Mouse (Mus musculus) adipocyte (in vitro differentiated cells): ENCODE measurements at regions not wholly inside any gene's neighbourhood (a gene's known extent, or its start where the extent isn't known, plus 50 kb on each side); places are given as distances from the start of the nearest gene placed in this dataset.

Source experiments
- DNase-seq: peaks from one replicate; pipeline ENCODE4 v3.0.0-alpha.2; 2016; ENCODE audit warnings: low spot score

DNA sequence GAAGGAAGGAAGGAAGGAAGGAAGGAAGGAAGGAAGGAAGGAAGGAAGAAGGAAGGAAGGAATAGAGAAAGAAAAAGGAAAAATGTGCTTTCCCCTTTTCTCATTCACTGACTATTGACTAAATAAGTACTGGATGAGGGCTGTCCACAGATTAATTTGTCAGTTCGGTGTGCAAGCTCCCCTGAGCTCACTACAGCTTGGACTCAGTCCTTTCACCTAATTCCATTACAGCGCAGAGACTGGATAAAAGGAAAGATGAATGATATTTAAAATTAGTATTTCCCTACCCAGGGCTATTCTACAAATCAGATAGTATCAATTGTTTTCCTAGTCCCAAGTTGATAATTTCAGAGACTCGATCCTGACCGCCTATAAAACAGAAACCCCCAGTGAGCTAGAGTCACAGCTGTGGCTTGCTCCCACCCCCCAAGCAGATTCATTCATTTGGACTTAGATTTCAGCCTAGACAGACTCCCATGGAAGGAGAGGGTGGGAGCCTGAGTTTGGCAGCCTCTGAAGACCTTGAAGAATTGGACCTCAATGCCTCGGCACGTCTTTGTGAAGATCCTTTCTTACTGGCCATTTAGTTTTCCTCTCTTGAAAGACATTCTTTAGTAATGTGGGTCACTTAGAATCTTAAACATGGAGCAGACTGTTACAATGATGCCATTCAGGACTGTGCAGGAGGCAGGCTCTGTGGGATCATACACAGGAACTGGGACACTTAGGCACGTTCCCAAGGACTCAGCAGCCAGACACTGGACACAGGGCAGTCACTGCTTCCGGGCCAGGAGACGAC, 179.2 kb upstream of the Pabpc6 start:
- DNase-seq, result no peak

DNA sequence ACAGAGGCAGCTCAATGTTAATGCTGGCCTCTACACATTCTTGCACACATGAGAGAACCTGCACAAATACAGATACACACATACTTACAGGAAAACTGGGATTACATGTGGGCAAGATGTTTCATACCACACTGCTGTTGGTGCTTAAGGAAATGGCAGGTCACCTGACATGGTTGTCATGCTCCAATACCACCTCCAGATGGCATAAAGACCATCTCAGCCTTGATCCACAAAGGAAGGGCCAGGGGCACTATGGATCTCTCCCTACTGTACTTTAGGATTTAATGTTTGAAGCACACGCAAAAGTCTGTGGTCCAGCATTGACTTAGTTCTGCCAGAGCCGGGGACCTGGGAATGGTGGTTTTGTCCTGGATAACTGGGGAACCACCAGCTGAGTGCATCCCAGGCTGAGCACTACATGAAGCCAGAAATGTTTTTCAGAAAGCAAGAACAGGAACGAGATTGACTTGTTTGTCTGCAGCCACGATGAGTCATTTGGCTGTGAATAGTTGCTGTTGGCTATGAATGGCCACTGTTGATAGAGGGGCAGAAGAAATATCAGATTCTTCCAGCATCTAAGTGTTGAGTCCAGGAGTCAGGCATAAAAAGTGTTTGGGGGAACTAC, 176.0 kb upstream of the Pabpc6 start:
- no peak for DNase-seq

DNA sequence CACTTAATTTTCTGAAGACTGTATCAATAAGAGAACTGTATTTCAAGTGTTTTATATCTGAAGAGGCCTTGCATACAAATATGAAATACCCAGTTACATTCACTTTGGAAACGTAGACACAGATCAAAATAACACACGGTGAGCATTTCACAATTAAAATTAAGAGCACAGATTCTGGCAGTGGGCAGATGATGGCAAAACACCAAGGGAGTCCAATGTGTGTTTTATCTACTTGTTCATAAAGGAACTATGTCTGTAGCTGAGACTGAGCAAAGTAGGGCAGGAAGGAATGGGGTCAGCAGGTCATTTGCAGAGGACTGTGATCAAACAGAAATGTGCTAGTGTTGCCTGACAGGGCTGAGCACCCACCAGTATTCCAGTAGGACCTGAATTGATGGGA, 171.6 kb upstream of the Pabpc6 start:
- DNase-seq, result no peak

DNA sequence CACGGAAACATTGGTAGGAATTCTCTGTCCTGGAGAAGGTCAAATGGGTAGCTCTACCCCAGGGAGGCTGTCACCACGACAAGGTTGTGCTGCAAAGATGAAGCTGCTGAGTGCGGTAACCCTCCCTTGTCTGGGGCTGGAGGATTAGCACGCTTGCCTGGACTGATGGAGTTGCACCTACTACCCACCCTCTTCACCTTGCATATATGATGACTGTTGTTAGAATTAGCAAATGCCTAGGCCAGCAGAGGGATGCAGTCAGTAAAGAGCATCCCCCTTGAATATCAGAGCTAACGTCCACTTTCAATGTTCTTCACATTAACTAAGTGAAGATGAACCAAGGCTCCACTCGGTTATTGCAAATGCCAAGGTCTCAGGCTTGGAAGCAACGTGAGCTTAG, 169.7 kb upstream of the Pabpc6 start:
- no peak for DNase-seq

DNA sequence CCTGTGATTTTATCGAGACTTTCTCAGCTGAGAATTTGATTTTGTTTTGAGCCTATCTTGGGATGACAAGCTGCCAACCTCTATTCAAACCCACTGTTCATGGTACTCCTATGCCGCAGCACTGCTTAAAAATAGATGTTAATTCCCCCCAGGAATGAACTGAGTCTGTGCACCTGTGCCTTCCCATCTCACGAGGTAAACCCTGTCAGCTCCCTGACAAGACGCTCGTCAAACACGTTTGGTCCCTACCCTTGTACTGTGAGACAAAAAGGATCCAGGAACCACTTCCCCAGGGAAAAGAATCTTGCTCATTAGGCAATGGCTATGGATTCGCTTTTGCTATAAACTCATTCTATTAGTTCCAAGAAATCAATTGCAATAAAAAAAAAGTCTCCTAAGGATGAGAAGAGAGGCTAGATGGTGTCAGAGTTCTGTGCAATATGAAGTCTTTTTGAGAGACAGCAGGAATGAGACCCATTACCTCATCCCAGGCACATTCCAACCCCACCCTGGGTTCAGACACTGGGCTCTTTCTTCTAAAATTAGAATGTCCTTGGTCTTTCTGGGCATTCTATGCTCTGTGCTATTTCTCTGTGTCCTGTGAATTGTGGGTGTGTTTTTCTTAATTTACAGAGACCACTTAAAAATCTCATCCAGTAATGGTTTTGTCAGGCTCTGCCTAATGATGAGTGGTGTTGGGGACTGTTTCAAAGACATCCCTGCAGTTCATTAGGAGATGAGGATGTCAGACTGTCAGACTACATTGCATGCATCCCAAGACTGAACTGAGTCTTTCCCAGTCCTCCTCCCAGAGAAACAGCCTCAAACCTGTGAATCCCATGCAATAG, 167.7 kb upstream of the Pabpc6 start:
- DNase-seq, result no peak

DNA sequence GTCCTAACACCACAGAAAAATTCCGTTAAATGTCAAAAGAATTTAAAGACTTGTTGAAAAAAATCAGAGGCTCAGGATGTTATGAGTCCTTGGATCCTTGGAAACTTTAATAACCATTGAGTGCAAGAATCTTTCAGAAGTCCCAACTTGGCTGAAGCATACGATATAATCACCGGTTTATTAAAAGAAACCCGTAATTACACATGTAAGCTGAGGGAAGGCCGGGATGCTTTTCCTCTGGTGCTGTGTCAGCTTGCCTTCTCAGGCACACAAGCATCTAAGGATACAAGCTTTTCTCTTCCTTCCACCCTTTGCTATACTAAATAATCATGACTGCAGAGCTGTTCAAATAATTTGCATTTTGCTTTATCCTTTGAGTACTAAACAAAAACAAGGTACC, 160.4 kb upstream of the Pabpc6 start:
- no peak for DNase-seq

DNA sequence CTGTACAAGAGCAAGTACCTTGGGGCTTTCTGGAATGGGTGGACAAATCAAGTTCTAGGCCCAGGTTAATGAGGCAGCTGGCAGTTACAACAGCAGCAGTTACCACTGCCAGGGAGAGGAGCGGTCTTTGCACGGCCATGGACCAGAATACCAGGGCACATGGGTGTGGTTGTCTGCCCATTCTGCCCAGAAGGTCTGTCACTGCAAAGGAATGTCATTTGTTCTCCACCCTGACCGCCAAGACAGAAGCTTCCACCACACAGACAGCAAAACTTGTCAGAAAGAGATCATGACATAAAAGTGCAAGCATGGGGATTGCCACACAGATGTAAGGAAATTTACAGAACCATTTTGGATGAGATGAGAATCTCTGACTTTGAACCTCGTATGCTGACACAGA, 151.8 kb upstream of the Pabpc6 start:
- no peak for DNase-seq

DNA sequence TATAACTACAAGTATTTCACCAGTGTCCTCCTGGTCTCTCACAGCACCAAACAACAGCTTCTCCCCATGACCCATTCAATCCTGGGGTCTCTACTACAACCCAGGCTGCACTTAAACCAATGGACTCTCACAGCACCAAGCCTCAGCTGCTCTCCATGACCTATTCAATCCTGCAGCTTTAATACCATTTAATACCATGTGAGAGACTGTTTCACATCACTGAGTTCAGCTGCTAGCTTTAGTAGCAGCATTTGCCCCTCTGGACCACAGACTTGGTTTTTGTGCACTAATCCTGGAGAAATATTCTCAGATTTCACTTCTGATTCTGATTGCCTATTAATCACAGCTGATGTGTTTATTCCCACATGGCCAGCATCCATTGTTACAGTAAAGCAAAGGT, 147.5 kb upstream of the Pabpc6 start:
- DNase-seq, result no peak

DNA sequence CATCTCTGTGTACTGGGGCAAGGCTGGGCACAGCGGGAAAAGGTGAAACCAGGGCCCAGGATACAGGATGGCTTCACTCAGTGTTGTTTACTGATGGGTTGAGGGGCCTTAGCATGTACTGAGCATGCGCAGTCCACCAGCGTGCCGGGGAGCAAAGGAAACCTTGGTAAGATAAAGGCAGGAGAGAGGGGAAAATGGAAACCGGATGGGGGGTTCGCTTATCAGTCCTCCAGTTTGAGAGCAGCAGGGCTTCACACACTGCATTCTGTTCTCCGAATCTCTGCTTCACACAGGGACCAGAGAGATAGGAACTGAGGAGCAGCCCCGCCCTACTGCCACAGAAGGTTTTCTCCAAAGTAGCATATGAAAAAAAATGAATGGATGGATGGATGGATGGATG, 127.6 kb upstream of the Pabpc6 start:
- DNase-seq, result no peak

DNA sequence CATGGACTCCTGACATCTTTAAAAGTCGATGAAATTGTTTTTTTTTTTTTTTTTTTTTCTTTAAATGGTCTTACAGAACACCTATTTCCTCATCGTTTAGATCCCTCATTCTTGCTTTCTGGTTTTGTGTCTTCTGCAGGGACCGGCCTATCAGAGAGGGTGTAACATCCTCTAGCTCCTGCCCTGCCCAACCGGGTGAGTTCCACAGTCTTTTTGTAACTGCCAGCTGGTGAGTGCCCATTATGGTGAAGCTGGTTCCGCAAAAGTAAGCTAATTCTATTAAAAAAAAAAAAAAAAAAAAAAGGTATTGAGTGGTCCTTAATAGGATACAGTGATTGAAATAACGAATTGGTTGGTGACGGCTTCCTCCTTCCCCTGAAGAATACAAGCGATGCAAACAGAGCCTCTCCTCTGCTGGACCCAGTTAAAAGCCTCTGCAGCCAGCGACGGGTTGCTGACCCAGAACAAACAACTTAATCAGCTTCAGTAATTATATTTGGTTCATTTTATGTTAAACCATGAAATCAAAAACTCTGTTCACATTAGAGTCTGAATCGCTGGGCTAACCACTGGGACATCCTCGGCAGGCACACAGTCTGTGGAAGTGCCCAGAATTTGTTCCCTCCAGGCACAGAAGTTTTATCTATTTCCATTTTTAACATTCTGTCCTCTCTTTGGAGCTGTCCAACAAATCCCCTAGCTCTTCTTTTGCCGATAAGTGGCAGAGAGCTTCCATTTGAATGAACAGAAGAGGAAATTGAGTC, 126.9 kb upstream of the Pabpc6 start:
- no peak for DNase-seq

DNA sequence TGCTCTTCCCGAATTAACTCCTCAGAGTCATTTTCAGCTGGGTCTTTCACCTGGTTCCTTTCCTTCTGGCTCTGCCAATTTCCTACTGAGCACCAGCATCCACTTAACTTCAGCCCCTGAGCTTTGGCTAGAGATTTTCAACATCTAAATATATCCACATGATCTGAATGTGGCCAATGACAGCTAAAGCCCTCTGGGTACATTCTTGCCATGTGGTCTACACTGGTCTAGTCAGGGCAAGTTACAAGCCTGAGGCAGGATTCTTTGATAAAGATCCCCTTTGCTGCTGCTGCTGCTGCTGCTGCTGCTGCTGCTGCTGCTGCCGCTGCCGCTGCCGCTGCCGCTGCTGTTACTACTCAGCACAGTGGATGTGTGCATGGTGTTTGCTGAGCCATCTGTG, 109.3 kb upstream of the Pabpc6 start:
- no peak for DNase-seq

DNA sequence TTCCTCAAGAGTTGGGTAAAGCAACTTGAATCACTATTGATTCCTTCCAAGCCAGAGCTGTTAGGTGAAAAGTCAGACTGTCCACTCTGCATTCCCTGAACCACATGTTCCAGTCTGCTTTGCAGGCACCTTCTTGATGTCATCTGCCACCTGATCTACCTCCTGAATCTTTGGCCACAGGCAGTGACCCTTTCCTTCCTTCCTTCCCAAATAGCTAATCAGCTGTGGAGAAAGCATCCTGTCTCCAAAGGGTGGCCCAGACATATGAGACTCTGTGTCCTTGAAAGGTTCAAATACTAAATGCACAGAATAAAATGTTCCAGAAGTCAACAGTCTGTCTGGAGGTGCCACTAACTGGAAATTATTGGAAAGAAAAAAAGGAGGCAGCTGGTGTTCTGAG, 107.6 kb upstream of the Pabpc6 start:
- no peak for DNase-seq

DNA sequence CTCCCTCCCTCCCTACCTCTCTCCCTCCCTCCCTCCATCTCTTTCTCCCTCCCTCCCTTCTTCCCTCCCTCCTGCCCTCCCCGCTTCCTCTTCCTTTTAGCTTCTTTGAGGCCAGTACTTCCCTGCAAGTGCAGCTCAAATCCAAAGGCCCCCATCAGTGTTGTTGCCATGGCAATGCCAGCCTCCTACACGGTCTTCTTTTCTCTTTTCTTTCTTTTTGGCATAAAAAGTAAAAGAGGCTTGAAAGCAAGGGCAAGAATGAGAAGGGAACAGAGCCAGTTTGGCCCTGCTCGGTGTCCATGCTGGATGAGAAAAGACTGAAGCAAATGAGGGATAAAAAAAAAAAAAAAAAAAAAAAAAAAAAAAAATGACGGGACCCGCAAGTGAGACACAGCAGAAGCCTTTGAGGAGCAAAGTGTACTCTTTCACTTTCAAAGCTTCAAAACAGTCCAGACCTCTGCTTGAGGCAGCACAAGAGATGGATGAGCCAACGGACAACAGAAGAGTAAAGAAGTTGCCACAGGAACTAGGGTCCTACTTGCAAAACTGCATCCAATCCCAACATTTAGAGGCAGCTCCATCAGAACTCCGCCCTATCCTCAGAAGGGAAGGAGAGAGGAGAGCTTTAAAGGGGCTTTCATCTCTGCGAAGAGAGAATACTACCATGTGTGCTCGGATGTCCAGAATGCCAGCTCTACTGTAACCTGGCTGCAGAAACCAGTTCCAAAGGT, 106.9 kb upstream of the Pabpc6 start:
- DNase-seq, result no peak

DNA sequence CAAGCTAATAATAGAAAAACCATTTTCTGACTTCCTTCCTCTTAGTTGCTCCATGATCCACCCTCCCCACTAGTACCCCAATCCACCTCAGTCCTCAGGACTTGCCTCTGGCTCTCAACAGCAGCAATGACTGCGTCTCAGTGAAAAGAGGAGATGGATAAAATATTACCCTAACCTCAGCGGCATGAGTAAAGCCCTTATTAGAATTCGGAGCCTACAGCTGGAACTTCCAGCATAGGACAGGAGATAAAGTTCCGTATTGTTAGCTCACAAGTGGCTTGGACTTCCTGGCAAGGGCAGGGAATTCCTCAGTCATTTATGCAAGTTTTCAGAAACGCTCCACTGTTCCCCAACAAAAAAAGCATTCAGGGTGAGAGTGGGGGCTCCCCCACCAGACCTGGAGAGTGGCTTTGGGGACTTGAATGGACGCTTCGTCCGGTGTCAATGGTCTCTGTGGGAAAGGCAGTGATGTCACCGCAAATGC, 106.2 kb upstream of the Pabpc6 start:
- DNase-seq, result no peak

DNA sequence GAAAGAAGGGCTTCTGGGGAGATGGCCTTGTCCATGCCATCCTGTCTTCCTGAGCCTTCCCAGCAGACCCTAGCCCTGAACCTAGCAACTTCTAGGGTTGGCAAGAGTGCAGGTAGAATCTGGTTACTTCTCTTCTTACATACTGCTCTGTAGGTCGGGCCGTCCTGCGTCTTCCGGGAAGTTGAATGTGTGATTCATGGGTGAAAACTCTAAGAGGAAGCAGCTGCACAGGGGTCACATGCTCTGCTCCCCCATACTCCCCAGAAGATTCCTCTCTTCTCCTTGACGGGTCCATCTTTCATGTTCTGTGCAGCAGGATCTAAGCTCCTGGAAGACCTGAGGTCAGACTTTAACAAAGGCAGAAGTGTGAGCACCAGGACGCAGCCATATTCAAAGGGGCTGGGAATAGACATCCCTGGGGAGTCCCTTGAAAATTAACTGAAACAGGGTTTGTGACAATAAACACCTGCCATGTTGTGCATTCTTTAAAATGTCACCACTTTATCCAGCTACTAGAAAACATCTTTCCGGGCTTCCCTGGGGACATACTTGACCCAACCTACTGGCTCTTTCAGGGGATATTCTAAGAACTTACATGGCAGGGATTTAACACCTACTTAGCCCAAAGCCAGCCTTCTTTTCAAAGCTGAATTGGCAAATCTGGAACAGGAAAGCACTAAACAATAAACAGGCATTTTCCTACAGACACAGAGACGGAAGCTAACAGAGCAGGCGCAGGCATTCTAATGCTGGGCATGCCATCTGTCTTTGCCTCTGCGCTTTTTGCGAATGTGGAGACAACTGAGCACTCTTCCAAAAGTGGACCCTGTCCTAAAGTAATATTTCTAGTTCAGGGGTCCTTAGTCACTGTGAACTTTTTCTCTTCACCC, 105.5 kb upstream of the Pabpc6 start:
- DNase-seq, result no peak

DNA sequence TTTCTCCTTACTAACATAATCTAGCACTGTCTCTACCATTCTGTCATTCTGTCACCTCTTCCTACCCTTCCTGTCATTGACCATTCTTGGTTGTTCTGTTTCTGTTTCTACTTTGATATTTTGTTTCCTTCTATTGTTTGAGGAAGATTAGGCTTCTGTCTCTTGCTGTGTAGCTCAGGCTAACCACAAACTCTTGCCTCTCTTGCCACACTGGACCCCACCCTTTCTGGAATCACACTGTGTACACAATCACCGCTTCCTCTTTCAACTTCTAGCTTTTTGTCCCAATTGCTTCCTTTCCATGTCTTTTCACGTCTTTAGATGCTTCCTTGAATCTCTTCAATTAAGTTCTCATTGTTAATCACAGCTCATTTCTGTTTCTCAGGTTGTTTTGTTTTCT, 104.2 kb upstream of the Pabpc6 start:
- DNase-seq, result no peak

DNA sequence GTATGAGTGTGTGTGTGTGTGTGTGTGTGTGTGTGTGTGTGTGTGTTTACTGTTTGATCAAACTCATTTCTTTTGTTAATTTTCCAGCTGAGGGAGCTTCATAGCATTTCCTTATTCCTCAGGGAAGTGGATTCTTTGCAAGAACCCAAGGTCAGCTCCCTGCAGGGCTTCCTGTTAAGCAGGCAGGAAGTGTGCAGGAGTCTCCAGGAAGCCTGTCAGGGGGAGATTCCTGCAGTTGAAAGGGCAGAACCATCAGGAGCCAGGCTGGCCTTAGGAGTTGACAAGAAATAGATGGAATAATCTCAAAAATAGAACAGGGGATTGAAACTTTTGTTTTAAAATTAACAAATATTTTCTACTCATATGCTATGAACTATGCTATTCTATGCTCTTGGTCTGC, 98.8 kb upstream of the Pabpc6 start:
- no peak for DNase-seq

DNA sequence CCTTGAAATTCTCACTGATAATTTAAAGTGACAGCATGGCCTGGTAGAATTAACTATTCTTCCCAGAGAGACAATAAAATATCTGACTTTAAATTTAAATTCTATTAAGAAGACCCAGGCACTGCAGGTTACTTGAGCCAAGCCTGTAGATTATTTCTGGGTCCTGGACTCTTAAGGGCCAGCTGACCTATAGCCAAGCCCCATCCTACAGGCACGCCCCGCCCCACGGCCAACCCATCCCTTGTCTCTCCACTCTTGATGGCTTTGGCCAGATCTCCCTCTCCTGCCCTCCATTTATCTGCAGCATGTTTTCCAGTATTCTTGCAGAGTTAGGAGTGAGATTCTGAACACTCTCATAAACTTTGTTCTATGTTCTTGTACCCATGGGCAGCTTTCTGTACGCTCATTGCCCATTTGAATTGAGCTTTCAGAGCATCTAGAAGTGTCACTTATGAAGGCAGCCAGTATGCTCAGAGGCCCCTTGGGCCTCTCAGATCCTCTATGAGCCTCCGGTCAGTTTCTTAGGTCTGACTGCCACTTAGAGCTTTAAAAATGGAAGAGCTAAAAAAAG, 96.2 kb upstream of the Pabpc6 start:
- DNase-seq, result no peak

DNA sequence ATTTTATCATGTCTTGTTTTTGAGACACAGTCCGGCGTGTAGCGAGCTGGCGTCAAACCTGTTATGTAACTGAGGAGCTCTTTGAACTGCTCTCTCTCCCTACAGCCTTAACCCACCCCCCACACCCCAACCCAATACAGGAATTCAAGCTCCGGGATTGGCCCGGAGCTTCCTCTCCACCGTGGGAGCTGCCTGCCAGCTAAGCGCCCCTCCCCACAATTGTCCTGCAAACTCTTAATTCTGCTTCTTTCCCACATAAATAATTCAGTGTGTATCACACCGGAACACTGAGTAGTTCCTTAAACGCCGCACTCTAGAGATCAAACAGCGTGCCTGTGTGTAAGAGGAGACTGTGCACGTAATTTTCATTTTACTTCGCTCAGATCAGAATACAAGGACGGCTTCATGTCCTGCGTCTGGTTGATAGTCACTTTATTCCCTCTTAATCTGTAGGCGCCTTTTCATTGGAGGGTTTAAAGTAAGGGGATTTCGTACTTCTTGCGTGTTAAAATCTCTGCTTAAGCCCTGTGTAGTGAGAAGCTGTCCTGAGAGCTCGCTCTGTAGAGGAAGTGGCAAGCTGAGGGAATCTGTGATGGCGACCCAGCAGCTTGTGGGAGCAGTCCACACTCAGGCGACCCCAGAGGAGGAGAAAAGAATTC, 95.3 kb upstream of the Pabpc6 start:
- no peak for DNase-seq
